Mouse (Mus musculus): ENCODE results near the gene Cd6. TPM values are rescaled to one million over a fixed set of nuclear protein-coding genes. Genes with fewer than 3 reads are reported as not detected.

Gene Cd6
- total and polyA plus RNA-seq, 3 experiments: not detected

DNA sequence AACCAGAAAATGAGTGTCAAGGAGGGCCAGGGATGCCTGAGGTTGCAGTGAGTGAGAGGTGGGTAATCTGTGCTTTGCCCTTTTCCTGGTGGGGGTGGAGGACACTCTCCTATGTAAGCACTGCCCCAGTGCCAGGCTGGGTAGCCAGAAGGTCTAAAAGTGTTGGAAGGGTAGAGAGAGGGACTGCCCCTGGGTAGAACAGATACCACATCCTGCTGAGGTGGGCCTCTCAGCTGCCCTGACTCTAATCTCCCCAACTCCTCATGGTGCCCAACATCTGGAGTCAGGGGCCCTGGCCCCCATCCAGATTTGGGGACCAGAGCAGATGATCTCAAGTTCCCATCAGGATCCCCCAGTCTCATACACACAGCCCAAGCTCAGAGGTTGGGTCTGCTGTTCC lies 72.7 kb downstream of the Cd6 start:
- no peak overlapping the region for H3K9ac ChIP-seq (ENCODE audit: control insufficient read depth, low read depth, low read length, poor library complexity, severe bottlenecking)
- no peaks in the 10 kb centered on the region for H3K79me2 ChIP-seq (ENCODE audit: control insufficient read depth, insufficient read depth, low read length, poor library complexity)
- H3K4me3 ChIP-seq (ENCODE audit: control insufficient read depth in 1 of 2, insufficient read depth in 1 of 2, low read depth in 2 of 2, low read length in 2 of 2): no peak overlapping the region
- peaks cover 0 to 1% of the 10 kb centered on the region in 2 experiments for H3K27me3 ChIP-seq (ENCODE audit: control insufficient read depth in 1 of 2, insufficient read depth in 2 of 2, low read length in 2 of 2)
- H3K4me1 ChIP-seq (ENCODE audit: control insufficient read depth in 1 of 2, insufficient read depth in 2 of 2, low read length in 2 of 2): no peaks in the 10 kb centered on the region
- no peak for DNase-seq (ENCODE audit: low read depth, low spot score)
- no peaks in the 10 kb centered on the region for H3K9me3 ChIP-seq (replicated peaks; ENCODE audit: insufficient read depth, low read length)
- H3K36me3 ChIP-seq (ENCODE audit: control insufficient read depth in 1 of 2, insufficient read depth in 2 of 2, low read length in 2 of 2): no peaks in the 10 kb centered on the region
- TF ChIP-seq E2F4 (IDR thresholded peaks at IDR 0.05; ENCODE audit: borderline replicate concordance, low read depth, low read length): no peak
- TF ChIP-seq ELF1 (IDR thresholded peaks at IDR 0.05; ENCODE audit: low read depth, low read length): no peak
- TF ChIP-seq USF2 (IDR thresholded peaks at IDR 0.05; ENCODE audit: borderline replicate concordance in 1 of 2, insufficient read depth in 1 of 2, low read depth in 1 of 2, low read length in 2 of 2): no peak
- TF ChIP-seq HCFC1 (IDR thresholded peaks at IDR 0.05; ENCODE audit: low read depth, low read length): no peak
- no peak for TF ChIP-seq RAD21 (IDR thresholded peaks at IDR 0.05; ENCODE audit: low read depth, low read length)
- no peak for TF ChIP-seq MAZ (IDR thresholded peaks at IDR 0.05; ENCODE audit: low read depth, low read length)
- no peak for TF ChIP-seq POLR2A (IDR thresholded peaks at IDR 0.05; ENCODE audit: control insufficient read depth in 1 of 2, insufficient read depth in 1 of 2, low read depth in 1 of 2, low read length in 2 of 2, poor library complexity in 1 of 2)
- no peak for TF ChIP-seq GATA1 (IDR thresholded peaks at IDR 0.05; ENCODE audit: low read depth, low read length)
- no peak for TF ChIP-seq UBTF (IDR thresholded peaks at IDR 0.05; ENCODE audit: borderline replicate concordance, insufficient read depth, low read depth, low read length)
- no peak for TF ChIP-seq TBP (IDR thresholded peaks at IDR 0.05; ENCODE audit: low read depth, low read length)
- TF ChIP-seq MAX (IDR thresholded peaks at IDR 0.05; ENCODE audit: low read length): no peak
- TF ChIP-seq ZNF384 (IDR thresholded peaks at IDR 0.05; ENCODE audit: low read depth, low read length): no peak
- no peak for TF ChIP-seq CHD1 (IDR thresholded peaks at IDR 0.05; ENCODE audit: low read depth, low read length)
- no peak for TF ChIP-seq GABPA (IDR thresholded peaks at IDR 0.05; ENCODE audit: low read depth, low read length)
- TF ChIP-seq EP300 (IDR thresholded peaks at IDR 0.05; ENCODE audit: low read depth in 1 of 2, low read length in 2 of 2): no peak
- TF ChIP-seq SMC3 (IDR thresholded peaks at IDR 0.05; ENCODE audit: low read depth, low read length): no peak
- no peak for TF ChIP-seq USF1 (IDR thresholded peaks at IDR 0.05; ENCODE audit: low read depth, low read length)
- TF ChIP-seq POLR2AphosphoS5 (IDR thresholded peaks at IDR 0.05; ENCODE audit: borderline replicate concordance, low read depth, low read length): no peak
- no peak overlapping the region for H3K27ac ChIP-seq (ENCODE audit: control insufficient read depth, low read depth, low read length)

DNA sequence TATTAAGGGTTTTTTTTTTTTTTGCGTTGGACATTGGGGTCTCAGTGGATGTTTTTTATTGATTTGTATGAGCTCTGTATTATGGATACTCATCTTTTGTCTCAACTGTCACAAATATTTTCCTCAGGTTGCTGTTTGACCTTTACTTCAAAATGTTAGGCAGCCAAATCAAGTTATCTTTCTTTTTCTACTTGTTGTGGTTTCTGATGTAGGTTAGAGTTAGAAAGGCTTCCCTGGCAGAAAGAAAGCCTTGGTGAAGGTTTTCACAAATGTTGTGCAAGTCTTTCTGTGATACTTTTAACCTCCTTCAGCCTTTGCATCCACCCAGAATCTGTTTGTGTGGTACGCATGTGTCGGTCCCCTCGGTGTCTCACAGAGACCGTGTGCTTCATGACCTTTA lies 77.2 kb downstream of the Cd6 start:
- H3K4me1 ChIP-seq (ENCODE audit: control insufficient read depth in 1 of 2, insufficient read depth in 2 of 2, low read length in 2 of 2): no peaks in the 10 kb centered on the region

More for the DNA sequence above, 77.2 kb downstream of the Cd6 start:
- Histone ChIP-seq H3K27me3 (ENCODE audit: control insufficient read depth in 1 of 2, insufficient read depth in 2 of 2, low read length in 2 of 2) (peaks cover 0 to 1% of the 10 kb centered on the region in 2 experiments), H3K27ac (ENCODE audit: control insufficient read depth, low read depth, low read length) (no peak overlapping the region), H3K9me3 (replicated peaks; ENCODE audit: insufficient read depth, low read length) (no peaks in the 10 kb centered on the region), H3K79me2 (ENCODE audit: control insufficient read depth, insufficient read depth, low read length, poor library complexity) (no peaks in the 10 kb centered on the region), H3K9ac (ENCODE audit: control insufficient read depth, low read depth, low read length, poor library complexity, severe bottlenecking) (no peak overlapping the region), H3K4me3 (ENCODE audit: control insufficient read depth in 1 of 2, insufficient read depth in 1 of 2, low read depth in 2 of 2, low read length in 2 of 2) (no peak overlapping the region), H3K36me3 (ENCODE audit: control insufficient read depth in 1 of 2, insufficient read depth in 2 of 2, low read length in 2 of 2) (no peaks in the 10 kb centered on the region)
- DNase-seq (ENCODE audit: low read depth, low spot score): no peak
- TF ChIP-seq BHLHE40 (IDR thresholded peaks at IDR 0.05; ENCODE audit: borderline replicate concordance, low read depth, low read length): no peak
- no peak for TF ChIP-seq ELF1 (IDR thresholded peaks at IDR 0.05; ENCODE audit: low read depth, low read length)
- no peak for TF ChIP-seq TCF12 (IDR thresholded peaks at IDR 0.05; ENCODE audit: low read depth, low read length)
- no peak for TF ChIP-seq MYB (IDR thresholded peaks at IDR 0.05; ENCODE audit: low read depth, low read length)
- no peak for TF ChIP-seq MAX (IDR thresholded peaks at IDR 0.05; ENCODE audit: low read length)
- no peak for TF ChIP-seq RAD21 (IDR thresholded peaks at IDR 0.05; ENCODE audit: low read depth, low read length)
- no peak for TF ChIP-seq MAFK (IDR thresholded peaks at IDR 0.05; ENCODE audit: borderline replicate concordance, low read depth, low read length)
- TF ChIP-seq CTCF (IDR thresholded peaks at IDR 0.05 in 2 of 3, conservative IDR thresholded peaks at IDR 0.05 in 1 of 3; ENCODE audit: control insufficient read depth in 1 of 3, insufficient read depth in 1 of 3, low read depth in 2 of 3, low read length in 3 of 3, poor library complexity in 1 of 3, severe bottlenecking in 1 of 3): no peak
- TF ChIP-seq GABPA (IDR thresholded peaks at IDR 0.05; ENCODE audit: low read depth, low read length): no peak
- no peak for TF ChIP-seq E2F4 (IDR thresholded peaks at IDR 0.05; ENCODE audit: borderline replicate concordance, low read depth, low read length)
- TF ChIP-seq TBP (IDR thresholded peaks at IDR 0.05; ENCODE audit: low read depth, low read length): no peak
- no peak for TF ChIP-seq NELFE (IDR thresholded peaks at IDR 0.05; ENCODE audit: low read depth, low read length)
- no peak for TF ChIP-seq POLR2AphosphoS2 (IDR thresholded peaks at IDR 0.05; ENCODE audit: low read length)
- no peak for TF ChIP-seq JUND (IDR thresholded peaks at IDR 0.05; ENCODE audit: low read depth, low read length)
- no peak for TF ChIP-seq SMC3 (IDR thresholded peaks at IDR 0.05; ENCODE audit: low read depth, low read length)
- TF ChIP-seq UBTF (IDR thresholded peaks at IDR 0.05; ENCODE audit: borderline replicate concordance, insufficient read depth, low read depth, low read length): no peak
